Mouse (Mus musculus) heart, postnatal 10 days (tissue): ENCODE measurements around the gene 1700009N14Rik. TPM values are rescaled to one million over a fixed set of nuclear protein-coding genes. Genes with fewer than 3 reads are reported as not detected.

ENCODE experiments used
- DNase-seq, 2 experiments: peaks; one replicate each; pipeline ENCODE4 v3.0.0; 2021
- intact Hi-C: fragments of 180-260 bp; cut with DNase I; formaldehyde crosslinking; loops from one replicate; pipeline ENCODE4 v1.15.1; 2025
- total RNA-seq, 2 experiments: library from RNA; stranded (reverse); gene quantifications; 2 replicates each; pipeline ENCODE4 v1.2.3; 2021

Gene 1700009N14Rik
- not detected for total RNA-seq

- DNase-seq: no peak
- intact Hi-C loops: no loop called here
Measured at GRCm38 (mm10) chr4:39450069-39450468, at the start of gene 1700009N14Rik. Gene 1700009N14Rik, plus strand, starts transcription at chr4:39450295.

GRCm38 (mm10) chr4:39437870-39438367 lies 12.2 kb upstream of the 1700009N14Rik start:
- no peak for DNase-seq
- intact Hi-C loops: no loop called here

GRCm38 (mm10) chr4:39474291-39474690 lies 24.2 kb downstream of the 1700009N14Rik start:
- no peak for DNase-seq
- intact Hi-C loops: no loop called here

- peak in 1 of 2 experiments; percentile 1 for DNase-seq
- intact Hi-C loops: no loop called here
Measured at GRCm38 (mm10) chr4:39486393-39486792, 36.3 kb downstream of the 1700009N14Rik start.

GRCm38 (mm10) chr4:39493596-39493995 lies 43.5 kb downstream of the 1700009N14Rik start:
- no peak for DNase-seq
- intact Hi-C loops: no loop called here

- no peak for DNase-seq
- intact Hi-C loops: no loop called here
Measured at GRCm38 (mm10) chr4:39495875-39496274, 45.8 kb downstream of the 1700009N14Rik start.
